Mouse (Mus musculus) CH12.LX (cell line): ENCODE data around the gene Enpp4. TPM values are rescaled to one million over a fixed set of nuclear protein-coding genes. Genes with fewer than 3 reads are reported as not detected.

Experiments
- DNase-seq: peaks from one replicate; pipeline ENCODE4 v3.0.0-alpha.2; 2013; ENCODE audit errors: extremely low read depth
- H3K27ac ChIP-seq: 2 replicates; pipeline ENCODE4 v1.5.1; 2012; ENCODE audit warnings: low read depth, mild to moderate bottlenecking, control low read depth, moderate library complexity; ENCODE audit not compliant: insufficient read depth
- H3K27me3 ChIP-seq: replicated peaks from 2 replicates; pipeline ENCODE3; 2012; ENCODE audit warnings: inconsistent platforms
- H3K36me3 ChIP-seq, 2 experiments: replicated peaks in 1 of 2; 2 replicates each; pipeline versions ENCODE3 to v1.6.1; 2012; ENCODE audit warnings: inconsistent platforms in 1 of 2, low read length in 1 of 2, mild to moderate bottlenecking in 1 of 2, mixed read lengths in 1 of 2, moderate library complexity in 1 of 2; ENCODE audit not compliant: control insufficient read depth in 1 of 2, insufficient read depth in 1 of 2
- H3K4me1 ChIP-seq, 2 experiments: 2 replicates each; pipeline ENCODE4 v1.6.1; 2012; ENCODE audit warnings: inconsistent platforms in 1 of 2, moderate library complexity in 1 of 2; ENCODE audit not compliant: insufficient read depth in 2 of 2, control insufficient read depth in 1 of 2
- H3K4me2 ChIP-seq: 2 replicates; pipeline ENCODE4 v1.6.1; 2012; ENCODE audit warnings: low read depth, mild to moderate bottlenecking, control low read depth; ENCODE audit not compliant: poor library complexity, insufficient read depth, severe bottlenecking
- H3K4me3 ChIP-seq, 3 experiments: fragments of 150-350 bp in 1 of 3; sonication (generic) in 1 of 3; replicated peaks in 1 of 3; 2 replicates each; pipeline versions ENCODE3 to v1.5.1; 2011 to 2012; ENCODE audit warnings: low read depth in 2 of 3, low read length in 2 of 3, mild to moderate bottlenecking in 2 of 3, moderate library complexity in 2 of 3, control low read depth in 1 of 3, improper control_type of control experiment in 1 of 3, inconsistent platforms in 1 of 3, mixed read lengths in 1 of 3; ENCODE audit not compliant: poor library complexity in 1 of 3
- H3K79me2 ChIP-seq: replicated peaks from 2 replicates; pipeline ENCODE4 v1.6.1; 2012; ENCODE audit warnings: mild to moderate bottlenecking, moderate library complexity; ENCODE audit not compliant: control insufficient read depth, poor library complexity, insufficient read depth, severe bottlenecking; ENCODE audit errors: extremely low read depth
- H3K9ac ChIP-seq: 2 replicates; pipeline ENCODE4 v1.6.1; 2012; ENCODE audit warnings: low read depth, mild to moderate bottlenecking, control low read depth, moderate library complexity; ENCODE audit not compliant: insufficient read depth
- H3K9me3 ChIP-seq: replicated peaks from 2 replicates; pipeline ENCODE3; 2012; ENCODE audit warnings: low read length, inconsistent platforms, mixed read lengths
- CHD1 ChIP-seq: IDR thresholded peaks from 2 replicates; pipeline ENCODE4 v1.6.1; 2012; ENCODE audit warnings: low read depth, low read length, improper control_type of control experiment, inconsistent platforms
- CHD2 ChIP-seq: IDR thresholded peaks from 2 replicates; pipeline ENCODE4 v1.6.1; 2011; ENCODE audit warnings: low read length, improper control_type of control experiment
- E2F4 ChIP-seq: IDR thresholded peaks from 2 replicates; pipeline ENCODE4 v1.6.1; 2011; ENCODE audit warnings: low read depth, low read length, improper control_type of control experiment; ENCODE audit not compliant: insufficient replicate concordance
- EP300 ChIP-seq: IDR thresholded peaks from 2 replicates; pipeline ENCODE4 v1.6.1; 2011; ENCODE audit warnings: low read length, improper control_type of control experiment
- GABPA ChIP-seq: IDR thresholded peaks from 2 replicates; pipeline ENCODE4 v1.6.1; 2012; ENCODE audit warnings: low read depth, low read length, improper control_type of control experiment, inconsistent platforms; ENCODE audit not compliant: insufficient replicate concordance
- HCFC1 ChIP-seq: IDR thresholded peaks from 2 replicates; pipeline ENCODE4 v1.6.1; 2012; ENCODE audit warnings: low read depth, mild to moderate bottlenecking, inconsistent platforms, low read length, improper control_type of control experiment
- IRF4 ChIP-seq: IDR thresholded peaks from 2 replicates; pipeline ENCODE4 v1.6.1; 2014; ENCODE audit warnings: low read depth, mild to moderate bottlenecking, inconsistent platforms, low read length, improper control_type of control experiment
- JUN ChIP-seq: IDR thresholded peaks from 2 replicates; pipeline ENCODE4 v1.6.1; 2011; ENCODE audit warnings: low read depth, mild to moderate bottlenecking, low read length, improper control_type of control experiment, moderate library complexity; ENCODE audit not compliant: insufficient read depth
- KAT2A ChIP-seq: IDR thresholded peaks from 2 replicates; pipeline ENCODE4 v1.6.1; 2012; ENCODE audit warnings: low read length, improper control_type of control experiment, inconsistent platforms; ENCODE audit not compliant: insufficient replicate concordance
- MAFK ChIP-seq: IDR thresholded peaks from 2 replicates; pipeline ENCODE4 v1.6.1; 2011; ENCODE audit warnings: low read length, improper control_type of control experiment; ENCODE audit not compliant: insufficient replicate concordance
- MEF2A ChIP-seq: IDR thresholded peaks from 2 replicates; pipeline ENCODE4 v1.6.1; 2014; ENCODE audit warnings: low read depth, mild to moderate bottlenecking, inconsistent platforms, low read length, improper control_type of control experiment, borderline replicate concordance
- MXI1 ChIP-seq: IDR thresholded peaks from 2 replicates; pipeline ENCODE4 v1.6.1; 2011; ENCODE audit warnings: mild to moderate bottlenecking, low read depth, low read length, improper control_type of control experiment
- NRF1 ChIP-seq: IDR thresholded peaks from 2 replicates; pipeline ENCODE4 v1.6.1; 2014; ENCODE audit warnings: low read depth, mild to moderate bottlenecking, inconsistent platforms, low read length, improper control_type of control experiment, moderate library complexity
- RCOR1 ChIP-seq: conservative IDR thresholded peaks from 2 replicates; pipeline ENCODE4 v1.6.1; 2012; ENCODE audit warnings: low read depth, mild to moderate bottlenecking, inconsistent platforms, low read length, improper control_type of control experiment
- TBP ChIP-seq: conservative IDR thresholded peaks from 2 replicates; pipeline ENCODE4 v1.6.1; 2011; ENCODE audit warnings: low read depth, low read length, improper control_type of control experiment
- UBTF ChIP-seq: IDR thresholded peaks from 2 replicates; pipeline ENCODE4 v1.6.1; 2012; ENCODE audit warnings: low read depth, mild to moderate bottlenecking, inconsistent platforms, low read length, improper control_type of control experiment, moderate library complexity
- USF1 ChIP-seq: IDR thresholded peaks from 2 replicates; pipeline ENCODE4 v1.6.1; 2014; ENCODE audit warnings: low read depth, mild to moderate bottlenecking, inconsistent platforms, low read length, improper control_type of control experiment
- ZC3H11A ChIP-seq: IDR thresholded peaks from 2 replicates; pipeline ENCODE4 v1.6.1; 2012; ENCODE audit warnings: low read depth, mild to moderate bottlenecking, inconsistent platforms, low read length, improper control_type of control experiment
- dilution Hi-C: fragments of 300-500 bp; cut with MboI; formaldehyde crosslinking; loops from 2 replicates; pipeline ENCODE4 v1.14.3; 2020; ENCODE audit warnings: low sequenced_read_pairs; ENCODE audit not compliant: extremely low pct_unique_long_range_greater_than_20kb, extremely low pct_ligation_motif_present
- in situ Hi-C: fragments of 300-500 bp; cut with MboI; formaldehyde crosslinking; loops from 3 replicates; pipeline ENCODE4 v1.14.3; 2019; ENCODE audit warnings: low sequenced_read_pairs, low pct_ligation_motif_present, low pct_unique_long_range_greater_than_20kb, mixed read lengths
- polyA plus RNA-seq: library from polyadenylated mRNA; unstranded; fragments of >175 nt; gene quantifications from 2 replicates; pipeline ENCODE4 v1.2.1, GENCODE M21; 2012; ENCODE audit warnings: low read depth; ENCODE audit not compliant: insufficient read length
- total RNA-seq, 2 experiments: library from RNA; depleted of rRNA; stranded (reverse); fragments of 300-350 nt in 1 of 2; fragments of >200 nt in 1 of 2; gene quantifications; 2 replicates each; pipeline ENCODE4 v1.2.3; 2012 to 2014

Gene Enpp4
- total RNA-seq (2012; rRNA removed) = 0.17 and 0.34 TPM in 2 replicates
- 0.16 and 0.28 TPM in 2 replicates for total RNA-seq (2014; rRNA removed)
- 0.11 TPM in 2 replicates for polyA plus RNA-seq

- dilution Hi-C loops = no loop called here
These were observed at the start of gene Enpp4 for GRCm38 (mm10) chr17:44105287-44106138. TSS of gene Enpp4 (minus strand) at chr17:44105809.

GRCm38 (mm10) chr17:44155204-44155603 is 49.6 kb upstream of the Enpp4 start:
- H3K4me1 ChIP-seq = no peaks in the 10 kb centered on the region
- no peak for DNase-seq
- H3K4me3 ChIP-seq = no peak overlapping the region
- peaks cover 44% of the 10 kb centered on the region for H3K27me3 ChIP-seq
- no peaks in the 10 kb centered on the region for H3K36me3 ChIP-seq
- dilution Hi-C loops (no loop called here), in situ Hi-C loops (loop anchor here (10.0 kb wide), 1 partner anchor 100 kb away; no protein-coding TSS in a partner anchor)
- no peak overlapping the region for H3K4me2 ChIP-seq
- no peak for TF ChIP-seq USF1
- TF ChIP-seq MAFK = no peak
- TF ChIP-seq MXI1 = no peak
- TF ChIP-seq GABPA = no peak
- no peak for TF ChIP-seq IRF4
- TF ChIP-seq ZC3H11A = no peak
- TF ChIP-seq CHD2 = no peak
- TF ChIP-seq UBTF = no peak
- TF ChIP-seq EP300 = no peak
- no peak for TF ChIP-seq E2F4
- TF ChIP-seq TBP = no peak
- no peak for TF ChIP-seq RCOR1
- no peak for TF ChIP-seq CHD1
- no peak for TF ChIP-seq MEF2A
- H3K9me3 ChIP-seq = no peaks in the 10 kb centered on the region
- no peak overlapping the region for H3K9ac ChIP-seq
- no peaks in the 10 kb centered on the region for H3K79me2 ChIP-seq
- no peak overlapping the region for H3K27ac ChIP-seq

More at GRCm38 (mm10) chr17:44105287-44106138, at the start of gene Enpp4:
- Histone ChIP-seq H3K79me2 (no peaks in the 10 kb centered on the region), H3K9ac (peak within 1 kb of the TSS; percentile 16), H3K4me3 (peak within 1 kb of the TSS in 2 of 3 experiments; percentile 44 to 66), H3K9me3 (no peaks in the 10 kb centered on the region), H3K27ac (no peak within 1 kb of the TSS), H3K4me2 (peak within 1 kb of the TSS; percentile 63), H3K4me1 (peaks cover 0 to 3% of the 10 kb centered on the region in 2 experiments; a peak in 2 of 4 replicates), H3K27me3 (peaks cover 75% of the 10 kb centered on the region), H3K36me3 (no peaks in the 10 kb centered on the region)
- peak; percentile 19 for DNase-seq
- in situ Hi-C loops = no loop called here
- TF ChIP-seq JUN (no peak), KAT2A (no peak), NRF1 (peak; percentile 77), HCFC1 (peak; percentile 70)
